Mouse (Mus musculus): ENCODE measurements at regions not wholly inside any gene's neighbourhood (a gene's known extent, or its start where the extent isn't known, plus 50 kb on each side); places are given as distances from the start of the nearest gene placed in this dataset.

- TF ChIP-seq CTCF (IDR thresholded peaks at IDR 0.05; ENCODE audit: low read depth) (no peak), EP300 (IDR thresholded peaks at IDR 0.05; ENCODE audit: low read depth) (no peak)
These were observed 1243.2 kb upstream of the A1bg start for GRCm38 (mm10) chr15:62165826-62166500.
